9 mouse cellular contexts compared by ENCODE assay signal in genomic region chr19:34825946-34826655, GRCm38 (mm10). TPM values are rescaled to one million over a fixed set of nuclear protein-coding genes. Genes with fewer than 3 reads are reported as not detected.
DNase-seq lines count a peak whose midpoint lies in the region; ATAC-seq and TF ChIP-seq lines count a peak whose summit lies in the region.
"Had no signal": no experiment of that assay in that cellular context is flagged by ENCODE, and none has a peak within 500 bp of the region (broad histone marks: within the 10 kb centered on the region; RNA-seq: fewer than 3 reads in every experiment).

No protein-coding gene starts in this region.

- H3K36me3 ChIP-seq in spleen, adult 2 months (ENCODE audit: control insufficient read depth, insufficient read depth, low read length) = no peaks in the 10 kb centered on the region
- H3K36me3 ChIP-seq in neural tube, embryonic 11.5 days (ENCODE audit: control insufficient read depth, insufficient read depth, low read length) = no peaks in the 10 kb centered on the region

- H3K27me3 ChIP-seq in spleen, adult 2 months (ENCODE audit: control insufficient read depth, insufficient read depth, low read length) = no peaks in the 10 kb centered on the region
- no peaks in the 10 kb centered on the region for H3K27me3 ChIP-seq in neural tube, embryonic 11.5 days (ENCODE audit: control insufficient read depth, insufficient read depth, low read length)
- H3K27me3 ChIP-seq: heart, embryonic 13.5 days had no signal

- TF ChIP-seq POLR2A in spleen, adult 2 months (IDR thresholded peaks at IDR 0.05; ENCODE audit: low read depth, low read length) = no peak

- H3K4me1 ChIP-seq in spleen, adult 2 months (ENCODE audit: control insufficient read depth, insufficient read depth, insufficient read length) = no peaks in the 10 kb centered on the region; the same call in 1 of the 2 replicates
- no peaks in the 10 kb centered on the region for H3K4me1 ChIP-seq in neural tube, embryonic 11.5 days (ENCODE audit: control insufficient read depth, insufficient read depth, low read length)

- peak; percentile 54 to 88 for DNase-seq in adrenal gland, adult (ENCODE audit: inconsistent age in 2 of 2, low spot score in 1 of 2)
- no peak for DNase-seq in adrenal gland, postnatal 4 days (ENCODE audit: low spot score in 2 of 2)
- DNase-seq in spleen, adult 2 months (ENCODE audit: low read depth in 1 of 2, low spot score in 2 of 2) = peak; percentile 9 to 14
- DNase-seq in spleen, postnatal 14 days (ENCODE audit: low spot score in 2 of 2) = no peak
- DNase-seq in cerebellum, postnatal 10 days = peak; percentile 75 to 77
- DNase-seq in heart, postnatal 36 days = peak; percentile 39 to 42
- DNase-seq in left cerebral cortex, postnatal 4 days = peak; percentile 34
- peak; percentile 40 for DNase-seq in neural tube, embryonic 11.5 days (ENCODE audit: low spot score)

- ATAC-seq in neural tube, embryonic 11.5 days (ENCODE audit: insufficient read depth, low FRiP score, low TSS enrichment) = 0 out of 2 replicates have a peak, but pooled peaks have one; percentile 41

- H3K9ac ChIP-seq in neural tube, embryonic 11.5 days (ENCODE audit: low read length) = no peak overlapping the region
- H3K9ac ChIP-seq: heart, embryonic 13.5 days had no signal

- intact Hi-C loops in heart, postnatal 36 days (cut with DNase I) = loop anchor here (2.0 to 5.0 kb wide), 2 partner anchors 53 to 96 kb away; partner anchors contain the start of genes Kif20b and Pank1
- intact Hi-C loops in left cerebral cortex, postnatal 4 days (cut with DNase I) = no loop called here

- H3K4me2 ChIP-seq in neural tube, embryonic 11.5 days (ENCODE audit: low read depth) = no peak overlapping the region
- H3K4me2 ChIP-seq: heart, embryonic 13.5 days had no signal

- no peak overlapping the region for H3K27ac ChIP-seq in spleen, adult 2 months (ENCODE audit: insufficient read depth, low read length)
- no peak overlapping the region for H3K27ac ChIP-seq in neural tube, embryonic 11.5 days (ENCODE audit: low read depth, low read length)
- H3K27ac ChIP-seq: heart, embryonic 13.5 days had no signal

- H3K9me3 ChIP-seq in neural tube, embryonic 11.5 days (ENCODE audit: control insufficient read depth, low read length) = no peaks in the 10 kb centered on the region
- H3K9me3 ChIP-seq: heart, embryonic 13.5 days had no signal

- TF ChIP-seq CTCF in spleen, adult 2 months (IDR thresholded peaks at IDR 0.05; ENCODE audit: extremely low read depth, insufficient read depth, insufficient read length, insufficient replicate concordance) = peak; percentile 18; the same call in 1 of the 2 replicates

- H3K4me3 ChIP-seq in spleen, adult 2 months (ENCODE audit: extremely low read depth, insufficient read depth, insufficient read length) = no peak overlapping the region
- H3K4me3 ChIP-seq in neural tube, embryonic 11.5 days (ENCODE audit: low read depth, low read length) = no peak overlapping the region
- H3K4me3 ChIP-seq: heart, embryonic 13.5 days had no signal

- WGBS in spleen, adult 2 months = 67% methylated on average over 13 of the region's 13 CpGs
- WGBS in neural tube, embryonic 11.5 days = 75% methylated on average over 13 of the region's 13 CpGs

RNA-seq across cellular contexts. Expression of gene Pank1, which starts 53.2 kb away (rescaled TPM):
- 10 to 100 TPM; 27.1 to 29.7 TPM for total RNA-seq in adrenal gland, postnatal 4 days (2021)
- polyA plus RNA-seq in spleen, adult 2 months (2012; rRNA removed) = 0.47 and 0.75 TPM in 2 replicates
- 10 to 100 TPM; 51.7 to 56.2 TPM for total RNA-seq in heart, postnatal 36 days (2021)
- total RNA-seq in left cerebral cortex, postnatal 4 days (2021) = 10 to 100 TPM; 18.0 to 18.8 TPM
- polyA plus RNA-seq in neural tube, embryonic 11.5 days (2014; fragmentation: Nextera tagmentation; extraction: Ambion mirVana) = 8.9 and 9.4 TPM in 2 replicates

Comparison
In these comparisons a context has a peak if more than half of its experiments do, and no peak if none do; other contexts are left out.
1. DNase-seq: peak in adrenal gland, adult (2 of 2), spleen, adult 2 months (2 of 2), cerebellum, postnatal 10 days (2 of 2), heart, postnatal 36 days (2 of 2), left cerebral cortex, postnatal 4 days (single experiment) and neural tube, embryonic 11.5 days (single experiment); none in adrenal gland, postnatal 4 days (0 of 2) and spleen, postnatal 14 days (0 of 2).